Mouse (Mus musculus) gastrocnemius, adult 2 months (tissue): ENCODE measurements around the gene Lamtor1. TPM values are rescaled to one million over a fixed set of nuclear protein-coding genes. Genes with fewer than 3 reads are reported as not detected.

Experiments
- DNase-seq: peaks from one replicate; pipeline ENCODE4 v3.0.0; 2022
- H3K27ac ChIP-seq: fragments of 200-600 bp; 2 replicates; pipeline ENCODE4 v1.8.1; 2022; ENCODE audit warnings: mild to moderate bottlenecking
- H3K4me3 ChIP-seq: fragments of 200-600 bp; 2 replicates; pipeline ENCODE4 v1.8.1; 2022; ENCODE audit warnings: mild to moderate bottlenecking, moderate library complexity
- CTCF ChIP-seq: fragments of 200-600 bp; IDR thresholded peaks from 2 replicates; pipeline ENCODE4 v1.8.1; 2022; ENCODE audit warnings: antibody characterized with exemption, mild to moderate bottlenecking, moderate library complexity
- intact Hi-C: fragments of 180-260 bp; cut with DNase I; formaldehyde crosslinking; loops from one replicate; pipeline ENCODE4 v1.15.1; 2025
- long read RNA-seq, 2 experiments: library from polyadenylated mRNA; stranded (forward); transcript quantifications; one replicate each; pipeline ENCODE4 v2.0.0; 2021
- total RNA-seq, 2 experiments: library from RNA; stranded (reverse); gene quantifications; 2 replicates each; pipeline ENCODE4 v1.2.3; 2021

Lamtor1 gene
- 100 to 1,000 TPM in 1 of 2 experiments, 10 to 100 TPM in 1; 93.2 to 107 TPM for total RNA-seq
- long read RNA-seq, experiment 1, transcript Lamtor1-201 (5 exons, 1,119 nt), result major isoform, 71 of 142 reads
- long read RNA-seq, experiment 1, partial matches to known transcripts, result 62 of 142 reads
- long read RNA-seq, experiment 1, other reads (novel, unspliced or antisense), result 6 of 142 reads
- long read RNA-seq, experiment 2, transcript Lamtor1-201 (5 exons, 1,119 nt), result major isoform, 101 of 202 reads
- long read RNA-seq, experiment 2, partial matches to known transcripts, result 94 of 202 reads
- long read RNA-seq, experiment 2, other reads (novel, unspliced or antisense), result 4 of 202 reads

DNA sequence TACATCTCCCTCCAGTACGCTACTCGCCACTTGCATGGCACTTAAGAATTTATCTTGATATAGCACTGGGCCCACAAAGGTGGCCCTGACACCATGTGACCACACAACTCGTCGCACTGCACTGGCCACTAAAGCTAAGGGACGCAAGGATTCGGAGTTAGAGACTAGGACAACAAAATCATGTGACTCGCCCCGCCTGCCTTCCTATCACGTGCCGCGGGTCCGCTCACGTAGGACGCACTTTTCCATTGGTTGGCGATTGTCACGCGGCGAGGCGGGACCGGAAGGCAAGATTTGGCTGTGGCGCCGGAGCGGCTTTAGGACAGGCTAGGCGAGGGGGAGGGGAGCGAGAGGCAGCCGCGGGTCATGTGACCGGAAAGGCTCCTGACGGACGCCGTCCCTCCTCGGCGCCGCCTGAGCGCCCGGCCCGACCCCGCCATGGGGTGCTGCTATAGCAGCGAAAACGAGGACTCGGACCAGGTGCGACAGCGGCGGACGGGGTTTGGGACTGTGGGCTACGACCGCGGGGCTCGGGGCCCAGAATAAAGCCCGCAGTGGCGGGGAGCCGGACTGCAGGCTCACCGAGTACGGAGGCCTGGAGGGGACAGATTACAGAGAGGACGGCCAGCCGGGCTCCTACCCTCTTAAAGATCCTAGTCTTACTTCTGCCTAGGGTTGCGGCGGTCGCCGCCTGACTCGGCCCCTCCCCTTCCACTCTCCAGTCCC, at the start of gene Lamtor1:
Lamtor1 (plus strand) TSS at position 344 of the 726 bp plus-strand sequence.
- H3K27ac ChIP-seq, result peak within 1 kb of the TSS; percentile 100
- TF ChIP-seq CTCF, result peak; percentile 15; the same call in 1 of the 2 replicates
- intact Hi-C loops, result loop anchor here (1.0 kb wide), 1 partner anchor 9 kb away; no protein-coding TSS in a partner anchor
- peak; percentile 100 for DNase-seq
- peak within 1 kb of the TSS; percentile 79 for H3K4me3 ChIP-seq

GRCm38 (mm10) chr7:101857094-101857493, 48.6 kb upstream of the Lamtor1 start, which contains the start of gene Folr2:
TSS of gene Folr2 (minus strand) at chr7:101857194.
- DNase-seq, result no peak
- Histone ChIP-seq H3K4me3 (no peak within 1 kb of the TSS), H3K27ac (no peak within 1 kb of the TSS)
- intact Hi-C loops, result no loop called here
- no peak for TF ChIP-seq CTCF

- DNase-seq, result no peak
- Histone ChIP-seq H3K4me3 (no peak overlapping the region), H3K27ac (no peak overlapping the region)
- intact Hi-C loops, result no loop called here
- no peak for TF ChIP-seq CTCF
Measured at GRCm38 (mm10) chr7:101858362-101858761, 47.3 kb upstream of the Lamtor1 start.

- H3K4me3 ChIP-seq, result no peak overlapping the region
- intact Hi-C loops, result no loop called here
- H3K27ac ChIP-seq, result no peak overlapping the region
- no peak for DNase-seq
- no peak for TF ChIP-seq CTCF
Measured at GRCm38 (mm10) chr7:101860978-101861377, 44.7 kb upstream of the Lamtor1 start.

- intact Hi-C loops, result no loop called here
- no peak overlapping the region for H3K27ac ChIP-seq
- no peak for TF ChIP-seq CTCF
- no peak for DNase-seq
- H3K4me3 ChIP-seq, result no peak overlapping the region
Measured at GRCm38 (mm10) chr7:101862291-101862690, 43.4 kb upstream of the Lamtor1 start.

GRCm38 (mm10) chr7:101863415-101863814, 42.3 kb upstream of the Lamtor1 start, which contains the start of gene Anapc15:
TSS of gene Anapc15 (plus strand) at chr7:101863715.
- TF ChIP-seq CTCF, result no peak
- intact Hi-C loops, result no loop called here
- DNase-seq, result no peak
- no peak within 1 kb of the TSS for H3K4me3 ChIP-seq
- H3K27ac ChIP-seq, result no peak within 1 kb of the TSS

DNA sequence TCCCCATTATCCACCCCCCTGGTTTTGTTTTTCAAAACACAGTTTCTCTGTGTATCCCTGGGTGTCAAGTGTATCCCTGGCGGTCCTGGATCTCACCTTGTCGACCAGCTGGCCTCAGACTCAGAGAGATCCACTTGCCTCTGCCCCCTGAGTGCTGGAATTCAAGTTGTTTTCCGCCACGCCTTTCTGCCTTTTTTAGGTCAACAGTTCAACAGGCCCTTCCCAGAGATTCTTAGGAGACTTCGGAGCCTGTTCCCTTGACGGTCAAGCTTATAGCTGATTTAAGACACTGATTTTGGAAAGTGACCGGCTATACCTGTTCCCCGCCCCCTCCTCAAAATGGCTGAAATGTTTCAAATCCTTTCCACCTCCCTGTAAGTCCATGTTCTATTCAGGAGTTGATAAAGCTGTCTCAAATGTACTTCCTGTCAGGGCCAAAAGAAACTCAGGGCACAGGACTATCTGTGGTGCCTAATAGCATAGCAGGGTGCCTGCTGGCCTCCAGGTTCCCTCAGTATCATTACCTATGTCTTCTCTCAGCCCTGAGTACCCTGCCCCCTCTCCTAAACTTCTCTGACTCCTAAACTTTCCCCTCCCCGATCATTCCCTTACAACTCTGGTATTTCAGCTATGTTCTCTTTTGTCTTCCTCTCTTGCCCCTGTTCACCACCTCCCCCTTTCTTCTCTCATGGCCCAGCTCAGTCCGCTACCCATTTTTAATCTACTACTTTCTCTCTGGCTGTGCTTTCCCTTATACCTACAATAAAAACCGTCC, 39.0 kb upstream of the Lamtor1 start:
- H3K27ac ChIP-seq, result no peak overlapping the region
- intact Hi-C loops, result no loop called here
- no peak overlapping the region for H3K4me3 ChIP-seq
- no peak for DNase-seq
- no peak for TF ChIP-seq CTCF

DNA sequence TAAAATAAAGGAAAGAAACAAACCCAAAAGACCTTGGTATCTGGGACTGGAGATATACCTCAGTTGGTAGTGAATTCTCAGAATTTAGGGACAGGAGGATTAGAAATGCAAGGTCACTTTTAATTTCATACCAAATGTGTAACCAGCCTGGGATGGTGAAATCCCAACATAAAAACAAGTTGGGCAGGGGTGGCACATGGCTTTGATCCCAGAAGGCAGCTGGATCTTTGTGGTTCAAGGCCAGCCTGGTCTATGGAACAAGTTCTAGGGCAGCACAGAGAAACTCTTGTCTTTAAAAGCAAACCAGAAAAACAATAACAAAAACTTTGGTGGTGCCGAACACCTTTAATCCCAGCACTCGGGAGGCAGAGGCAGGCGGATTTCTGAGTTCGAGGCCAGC, 38.2 kb upstream of the Lamtor1 start:
- H3K4me3 ChIP-seq, result no peak overlapping the region
- intact Hi-C loops, result no loop called here
- H3K27ac ChIP-seq, result no peak overlapping the region
- DNase-seq, result no peak
- no peak for TF ChIP-seq CTCF

- intact Hi-C loops, result no loop called here
- DNase-seq, result no peak
- no peak overlapping the region for H3K27ac ChIP-seq
- no peak for TF ChIP-seq CTCF
- H3K4me3 ChIP-seq, result no peak overlapping the region
Measured at GRCm38 (mm10) chr7:101868241-101869162, 37.2 kb upstream of the Lamtor1 start.

DNA sequence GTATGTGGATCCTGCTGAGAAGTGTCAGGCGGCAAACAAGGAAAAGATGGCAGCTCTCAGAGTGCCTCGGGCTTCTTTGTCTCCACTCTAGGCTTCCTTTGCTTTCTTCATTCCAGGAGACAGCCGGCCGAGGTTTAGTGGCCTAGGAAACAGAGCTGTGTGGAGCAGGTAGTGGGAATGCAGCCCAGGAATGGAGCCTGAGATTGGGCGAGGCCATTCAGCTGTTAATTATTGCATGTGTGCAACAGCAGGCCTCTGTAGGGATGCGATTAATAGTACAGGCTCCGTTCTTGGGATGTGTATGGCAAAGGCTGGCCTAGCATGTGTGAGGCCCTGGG, 36.6 kb upstream of the Lamtor1 start:
- no peak for TF ChIP-seq CTCF
- no peak for DNase-seq
- Histone ChIP-seq H3K27ac (no peak overlapping the region), H3K4me3 (no peak overlapping the region)
- intact Hi-C loops, result no loop called here

DNA sequence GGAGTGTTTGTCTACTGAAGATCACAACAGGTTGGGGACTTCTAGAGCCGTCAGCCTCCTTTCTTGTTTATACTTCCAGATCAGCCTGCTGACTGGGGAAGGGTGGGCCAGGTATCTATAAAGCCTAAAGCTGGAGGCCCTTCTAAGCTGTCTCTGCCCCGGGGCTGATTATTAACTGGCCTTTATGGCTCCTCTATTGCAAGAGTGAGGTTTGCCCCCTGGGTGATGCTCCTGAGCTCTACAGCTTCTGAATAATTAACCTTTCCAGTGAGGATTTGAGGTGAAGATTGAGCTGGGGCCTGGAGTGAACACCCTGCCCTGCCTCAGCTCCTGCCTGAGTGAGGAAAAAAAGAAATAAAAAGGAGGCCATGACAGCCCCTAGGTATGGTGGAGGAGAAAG, 35.1 kb upstream of the Lamtor1 start, which contains the start of gene Folr1:
Folr1 (minus strand) TSS at position 160 of the 400 bp plus-strand sequence.
- intact Hi-C loops, result no loop called here
- TF ChIP-seq CTCF, result no peak
- H3K27ac ChIP-seq, result no peak within 1 kb of the TSS
- no peak within 1 kb of the TSS for H3K4me3 ChIP-seq
- no peak for DNase-seq

DNA sequence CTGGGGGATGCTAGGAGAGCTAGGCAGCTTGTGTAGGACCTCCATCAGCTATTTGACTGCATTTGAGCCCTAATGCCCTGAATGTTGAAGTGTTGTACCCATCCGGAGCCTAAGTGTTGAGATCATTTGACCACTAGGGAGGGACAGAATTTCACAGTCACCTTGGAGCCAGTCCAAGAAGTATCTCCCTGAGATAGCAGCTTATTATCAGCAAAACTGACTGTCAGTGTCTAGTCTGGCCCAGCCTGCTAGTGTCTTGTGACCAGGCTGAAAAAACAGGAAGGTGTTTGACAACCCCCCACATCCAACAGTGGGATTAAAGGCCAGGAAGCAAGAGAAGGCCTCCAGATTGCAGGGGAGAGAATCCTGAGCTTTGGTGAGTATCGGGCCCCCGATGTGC, 34.4 kb upstream of the Lamtor1 start:
- no peak overlapping the region for H3K4me3 ChIP-seq
- H3K27ac ChIP-seq, result no peak overlapping the region
- no peak for DNase-seq
- no peak for TF ChIP-seq CTCF
- intact Hi-C loops, result no loop called here
